Mouse (Mus musculus) right cerebral cortex, adult 2 months (tissue): ENCODE results near the gene Minos1.

Experiments used
- DNase-seq, 2 experiments: peaks; one replicate each; pipeline ENCODE4 v3.0.0; 2021 to 2022; ENCODE audit warnings: low spot score in 2 of 2

Minos1 gene

DNA sequence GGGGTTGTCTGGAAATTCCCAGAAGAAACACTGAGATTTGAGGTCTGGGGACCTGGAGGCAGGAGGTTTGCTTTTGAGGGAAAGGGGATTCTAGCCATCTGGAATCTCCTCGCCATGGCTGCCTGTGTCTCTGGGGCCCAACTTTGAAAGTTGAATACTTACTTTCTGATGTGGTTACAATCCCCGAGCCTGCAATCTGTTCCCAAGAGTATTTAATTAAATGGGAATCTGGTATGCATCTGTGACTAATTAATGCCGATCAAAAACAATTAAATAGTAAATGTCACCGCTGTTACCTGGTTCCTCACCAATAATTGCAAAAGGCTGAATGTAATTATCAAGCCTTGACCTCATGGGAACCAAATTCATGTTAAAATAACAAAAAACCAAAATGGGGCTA, 13.7 kb upstream of the Minos1 start:
- no peak for DNase-seq

DNA sequence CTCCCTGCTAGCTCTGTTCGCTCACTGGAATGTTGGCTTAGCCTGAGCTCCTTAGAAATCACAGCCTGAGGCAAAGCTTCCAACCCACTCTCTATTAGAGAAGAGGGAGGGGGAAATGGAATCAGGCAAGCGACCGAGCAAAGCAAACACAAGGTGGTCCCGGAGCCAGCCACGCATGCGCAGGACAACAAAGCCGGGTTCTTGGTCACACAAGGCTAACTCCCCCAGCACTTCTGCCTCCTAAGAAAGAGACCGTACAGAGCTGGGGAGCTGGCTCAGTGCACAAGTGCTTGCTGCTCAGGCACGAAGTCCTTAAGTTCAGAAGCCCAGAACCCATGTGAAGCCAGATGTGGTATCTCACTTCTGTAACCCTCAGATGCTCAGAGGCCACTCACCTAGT, 12.1 kb upstream of the Minos1 start:
- DNase-seq = no peak

DNA sequence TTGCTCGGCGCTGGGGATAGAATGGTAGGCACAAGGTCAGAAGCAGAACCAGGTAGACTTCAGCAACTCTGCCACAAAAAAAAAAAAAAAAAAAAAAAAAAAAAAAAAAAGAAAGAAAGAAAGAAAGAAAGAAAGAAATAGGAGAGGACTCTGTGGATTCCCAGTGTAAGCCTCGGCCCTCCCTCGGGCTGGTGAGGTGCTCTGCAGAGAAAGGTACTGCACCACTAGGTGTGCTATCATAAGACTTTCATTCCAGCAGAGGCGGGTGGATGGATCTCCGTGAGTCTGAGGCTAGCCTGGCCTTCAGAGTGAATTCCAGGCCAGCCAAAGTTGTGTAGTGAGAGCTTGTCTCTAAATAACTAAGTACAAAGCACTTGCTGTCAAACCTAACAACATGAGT, 10.9 kb upstream of the Minos1 start:
- DNase-seq = no peak

DNA sequence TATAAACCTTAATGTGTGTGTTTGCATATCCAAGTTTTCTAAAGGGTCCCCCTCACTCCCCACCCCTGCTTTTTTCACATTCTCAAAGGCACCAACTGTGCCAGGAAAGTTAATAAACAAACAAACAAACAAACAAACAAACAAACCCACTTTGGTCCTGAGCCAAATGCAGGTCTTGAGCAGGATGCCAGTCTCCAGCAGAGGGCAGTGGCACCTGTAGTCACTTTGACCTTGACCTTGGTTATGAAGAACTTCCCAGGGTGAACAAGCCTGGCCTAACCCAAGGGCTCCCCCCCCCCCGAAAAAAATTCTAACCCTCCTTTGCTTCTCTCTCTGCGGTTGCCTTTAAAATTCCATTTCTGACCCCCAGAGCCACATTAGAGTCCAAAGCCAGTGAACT, 9.4 kb upstream of the Minos1 start:
- DNase-seq = no peak

DNA sequence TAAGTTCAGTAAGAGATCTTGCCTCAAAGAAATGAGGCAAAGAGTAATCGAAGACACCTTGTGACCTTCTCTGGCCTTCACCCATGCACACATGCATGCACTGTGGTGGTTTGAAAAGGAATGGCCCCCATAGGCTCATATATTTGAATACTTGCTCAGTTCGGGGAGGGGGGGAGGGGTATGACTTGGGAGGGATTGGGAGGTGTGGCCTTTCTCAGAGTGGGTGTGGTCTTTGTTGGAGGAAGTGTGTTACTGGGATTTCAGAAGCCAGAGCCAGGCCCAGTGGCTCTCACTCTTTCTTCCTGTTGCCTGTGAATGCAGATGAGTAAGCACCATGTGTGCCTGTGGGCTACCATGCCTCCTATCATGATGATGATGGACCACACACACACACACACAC, 5.1 kb upstream of the Minos1 start:
- DNase-seq = no peak

DNA sequence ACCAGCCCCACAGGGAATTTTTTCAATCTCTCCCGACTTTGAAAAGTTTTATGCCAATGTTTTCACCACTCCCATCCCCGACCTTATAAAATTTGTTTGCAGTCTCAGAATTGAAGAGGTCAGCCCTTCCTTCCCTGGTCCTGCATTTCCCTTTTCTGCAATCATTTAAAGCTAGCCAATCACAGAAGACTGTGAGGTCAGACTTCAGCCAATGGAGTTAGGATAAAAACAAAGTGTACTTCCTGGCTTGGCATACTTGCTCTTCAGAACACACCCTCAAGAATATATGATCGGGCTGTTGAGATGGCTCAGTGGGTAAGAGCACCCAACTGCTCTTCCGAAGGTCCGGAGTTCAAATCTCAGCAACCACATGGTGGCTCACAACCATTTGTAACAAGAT, 2.2 kb upstream of the Minos1 start:
- no peak for DNase-seq

DNA sequence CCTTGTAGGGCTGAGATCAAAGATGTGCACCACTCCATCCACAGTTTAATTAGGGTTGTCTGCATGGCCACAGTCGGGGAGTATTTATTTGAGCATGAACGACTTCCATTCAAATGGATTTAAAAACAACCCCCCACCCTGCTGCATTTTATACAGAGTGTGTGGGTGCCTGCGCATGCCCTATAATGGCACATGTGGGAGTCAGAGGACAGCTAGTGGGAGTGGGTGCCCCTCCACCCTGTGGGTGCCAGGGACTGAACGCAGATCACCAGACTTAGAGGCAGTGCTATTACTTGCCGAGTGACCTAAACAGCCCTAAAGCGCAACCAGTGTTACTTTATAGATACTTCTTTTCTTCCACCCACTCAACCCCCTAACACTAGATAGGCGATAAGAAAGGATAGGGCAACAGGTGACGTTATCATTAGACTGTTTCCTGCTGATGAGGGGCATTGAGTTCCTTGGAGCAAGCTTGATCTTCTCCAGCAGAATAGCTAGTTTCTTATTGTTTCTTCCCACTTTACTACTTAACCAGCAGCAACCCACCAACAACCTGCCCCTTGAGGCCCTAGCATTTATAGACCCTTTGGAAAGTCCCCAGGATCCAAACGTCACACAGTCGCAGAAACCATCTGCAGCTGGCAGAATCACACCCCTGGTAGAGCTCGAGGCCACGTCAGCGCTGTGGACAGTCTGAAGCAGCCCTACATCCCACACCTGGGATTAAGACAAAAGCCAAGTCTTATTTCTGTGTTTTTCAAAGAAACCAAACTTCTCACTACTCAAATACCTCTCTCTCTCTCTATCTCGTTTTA, 1.2 kb upstream of the Minos1 start:
- peak in 1 of 2 experiments; percentile 15 for DNase-seq

DNA sequence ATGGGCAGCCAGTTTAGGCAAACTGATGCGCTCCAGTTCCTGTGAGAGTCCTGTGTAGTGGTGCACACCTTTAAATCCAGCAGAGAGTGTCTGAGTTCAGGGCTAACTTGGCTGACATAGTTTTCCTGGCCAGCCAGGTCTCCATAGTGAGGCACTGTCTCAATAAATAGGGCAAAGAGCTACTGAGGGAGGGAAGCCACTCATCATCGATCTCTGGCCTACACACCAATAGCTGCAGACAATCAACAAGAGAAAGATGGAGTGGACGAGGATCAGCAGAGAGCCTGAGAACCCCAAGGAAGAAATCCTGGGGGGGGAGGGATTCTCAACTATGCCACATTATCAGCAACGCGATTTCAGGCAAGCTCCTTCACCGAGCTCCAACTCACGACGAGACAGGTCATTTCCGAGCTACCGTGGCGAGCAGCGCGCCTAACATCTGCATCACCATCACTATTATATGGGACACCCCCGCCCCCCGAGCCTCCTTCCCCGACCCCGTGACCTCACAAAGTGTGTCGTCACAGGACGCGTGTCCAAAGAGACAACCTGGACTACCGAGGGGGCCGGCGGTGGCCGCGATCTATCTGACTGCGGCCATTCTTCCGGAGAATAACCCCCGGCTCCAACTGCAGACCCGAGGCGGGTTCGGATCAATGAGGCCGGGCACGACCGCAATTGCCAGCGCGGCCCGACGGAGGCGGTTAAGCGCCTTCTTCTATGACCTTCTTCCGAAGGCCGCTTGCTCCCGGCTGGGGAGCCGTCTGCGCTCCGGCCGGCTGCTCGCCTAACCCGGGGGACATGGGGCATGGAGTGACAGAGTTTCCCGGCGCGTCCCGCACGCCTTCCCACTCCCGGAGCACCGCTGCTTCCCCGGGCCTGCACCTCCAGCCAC, 860 bp downstream of the Minos1 start:
- DNase-seq = peak in 1 of 2 experiments; percentile 25

DNA sequence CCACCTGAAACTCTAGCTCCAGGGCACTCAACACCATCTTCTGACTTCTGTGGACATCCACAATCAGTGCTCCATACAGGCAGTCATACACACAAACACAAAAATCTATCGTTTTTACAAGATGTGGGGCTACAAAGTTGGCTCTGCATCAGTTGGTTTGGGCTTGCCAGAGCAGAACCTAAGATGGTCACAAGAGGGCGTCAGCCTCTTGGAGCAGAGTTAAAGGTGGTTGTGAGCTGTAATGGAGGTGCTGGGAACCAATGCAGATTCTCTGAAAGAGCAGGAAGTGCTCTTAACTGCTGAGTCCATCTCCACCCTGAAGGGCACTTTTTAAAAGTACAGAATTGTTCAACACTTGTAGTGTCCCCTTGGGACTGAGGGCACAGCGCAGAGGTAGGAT, 4.4 kb downstream of the Minos1 start:
- DNase-seq = no peak

DNA sequence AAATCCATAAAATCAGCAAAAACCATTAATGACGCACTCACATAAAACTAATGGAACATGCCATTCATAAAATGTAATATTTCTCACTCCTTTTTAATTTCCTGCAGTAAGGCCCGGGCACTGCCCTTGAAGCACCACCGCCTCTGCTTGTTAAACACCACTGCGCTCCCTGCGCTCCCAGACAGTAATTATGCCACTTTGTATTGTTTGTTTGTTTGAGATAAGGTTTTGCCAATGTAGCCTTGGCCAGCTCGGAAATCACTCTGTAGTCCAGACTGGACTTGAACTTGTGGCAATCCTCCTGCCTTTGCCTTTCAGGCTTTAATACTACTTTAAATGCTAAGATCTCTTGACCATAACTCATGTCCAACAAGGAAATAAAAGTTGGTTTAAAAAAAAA, 6.0 kb downstream of the Minos1 start:
- DNase-seq = no peak

DNA sequence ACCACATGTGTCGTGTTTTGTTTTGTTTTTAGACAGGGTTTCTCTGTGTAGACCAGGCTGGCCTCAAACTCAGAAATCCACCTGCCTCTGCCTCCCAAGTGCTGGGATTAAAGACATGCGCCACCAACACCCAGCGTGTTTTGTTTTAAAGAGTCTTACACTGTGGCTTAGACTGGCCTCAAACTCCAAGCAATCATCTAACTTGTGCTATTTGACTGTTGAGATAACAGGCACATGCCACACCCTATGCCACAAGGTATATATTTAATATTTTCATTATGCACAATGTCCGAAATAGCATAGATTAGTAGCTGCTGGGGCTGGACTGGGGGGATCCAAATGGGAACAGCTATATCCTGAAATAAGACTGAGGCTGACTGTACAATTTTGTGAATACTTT, 8.4 kb downstream of the Minos1 start:
- no peak for DNase-seq

DNA sequence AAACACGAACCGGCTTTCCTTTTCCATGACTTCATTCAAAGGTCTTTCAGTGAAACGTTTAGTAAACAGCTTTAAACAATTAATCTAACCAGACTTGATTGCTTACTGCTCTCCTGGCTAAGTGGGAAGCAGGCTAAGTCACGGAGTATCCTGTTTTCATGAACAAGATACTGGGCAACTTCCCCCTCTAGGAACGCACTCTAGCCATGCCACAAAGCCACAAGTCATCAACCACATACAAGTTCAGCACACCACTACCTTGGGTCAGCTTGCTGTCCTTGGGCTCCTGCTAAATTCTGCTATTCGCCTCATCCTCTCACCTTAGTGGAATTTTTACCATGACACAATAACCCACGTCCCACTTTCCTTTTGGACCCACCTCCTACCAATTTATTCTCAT, 9.9 kb downstream of the Minos1 start:
- DNase-seq = no peak

DNA sequence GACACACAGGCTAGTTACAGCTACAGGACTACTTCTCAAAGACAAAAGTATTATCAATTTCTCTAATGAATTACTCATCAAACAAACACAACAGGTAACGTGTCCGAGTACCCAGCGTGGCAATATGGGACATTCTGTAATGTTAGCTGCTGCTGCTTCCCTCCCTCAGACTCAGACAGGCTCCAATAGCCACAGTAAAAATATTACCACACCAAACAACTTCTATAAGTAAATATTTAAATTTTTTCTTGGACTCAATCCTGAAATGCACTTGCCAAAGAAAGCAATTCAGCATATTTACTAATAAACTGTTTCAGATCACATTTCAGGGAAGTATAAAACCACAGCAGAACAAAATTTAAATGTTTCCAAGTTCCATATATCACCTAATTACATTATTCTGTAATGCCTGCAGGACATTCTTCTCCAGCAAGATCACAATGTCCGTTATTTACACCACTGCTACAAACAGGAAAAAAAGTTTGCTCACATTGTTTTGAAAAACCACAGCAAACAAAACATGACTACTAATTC, 10.6 kb downstream of the Minos1 start:
- DNase-seq = no peak

DNA sequence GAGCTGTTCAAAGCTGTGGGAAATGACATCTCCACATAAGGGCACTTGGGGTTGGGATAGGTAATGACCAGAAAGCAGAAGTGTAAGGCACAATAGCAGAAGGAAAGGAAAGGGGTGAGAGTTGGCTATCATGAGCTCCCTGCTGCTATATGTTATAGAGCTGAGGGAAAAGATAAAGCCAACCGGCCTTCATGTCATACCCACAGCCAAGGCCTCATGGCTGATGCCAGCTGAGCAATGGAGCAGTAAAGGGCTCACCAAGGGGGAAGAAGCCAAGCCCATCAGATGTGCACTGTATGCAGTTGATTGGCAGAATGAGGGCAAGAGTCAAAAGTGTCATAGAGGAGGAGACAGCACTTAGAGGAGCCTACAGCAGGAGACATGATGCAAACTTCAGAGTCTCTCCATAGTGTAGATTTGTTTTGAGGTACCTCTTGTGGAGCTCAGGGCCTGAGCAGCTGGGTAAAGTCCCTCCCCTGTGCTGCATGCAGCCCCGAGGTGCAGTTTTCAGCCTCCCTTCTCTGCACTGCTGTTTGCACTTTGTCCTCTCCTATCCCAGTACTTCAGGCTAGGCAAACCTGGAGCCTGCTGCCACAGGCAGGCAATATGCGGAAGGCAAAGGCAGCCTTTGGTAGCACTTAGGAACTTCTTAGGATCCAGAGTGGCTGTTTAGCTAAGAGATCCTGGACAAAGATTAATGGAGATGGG, 14.4 kb downstream of the Minos1 start:
- DNase-seq = no peak

DNA sequence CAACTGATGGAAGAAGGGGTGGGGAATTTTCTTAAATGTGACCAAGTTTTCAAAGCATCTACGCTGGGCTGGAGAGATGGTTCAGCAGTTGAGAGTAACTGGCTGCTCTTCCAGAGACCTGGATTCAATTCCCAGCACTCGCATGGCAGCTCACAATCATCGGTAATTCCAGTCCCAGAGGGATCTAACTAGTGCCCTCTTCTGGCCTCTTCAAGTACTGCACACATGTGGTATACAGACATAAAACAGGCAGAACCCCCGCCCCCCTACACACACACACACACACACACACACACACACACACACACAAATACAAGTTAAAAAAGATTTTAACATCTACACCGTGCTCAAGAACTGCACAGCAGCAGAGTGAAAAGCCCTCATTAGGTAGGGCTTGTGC, 15.2 kb downstream of the Minos1 start:
- DNase-seq = no peak

DNA sequence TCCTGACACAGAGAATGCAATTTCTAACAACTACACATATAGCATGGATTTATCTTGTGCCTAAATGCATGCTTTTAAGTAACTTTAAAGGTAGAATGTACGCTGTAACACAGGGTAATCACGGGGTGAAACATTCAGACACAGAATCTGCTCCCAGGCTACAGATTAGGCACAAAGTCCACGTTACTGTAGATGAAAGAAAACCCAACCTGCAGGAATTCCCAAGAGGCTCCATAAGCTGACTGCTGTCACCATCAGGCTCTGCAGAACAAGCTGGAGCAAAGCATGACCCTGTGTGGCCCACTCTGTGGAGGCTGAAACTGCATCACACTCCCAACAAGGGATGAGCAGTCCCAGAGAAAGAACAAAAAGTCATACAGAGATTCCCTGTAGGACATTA, 18.4 kb downstream of the Minos1 start:
- DNase-seq = no peak

DNA sequence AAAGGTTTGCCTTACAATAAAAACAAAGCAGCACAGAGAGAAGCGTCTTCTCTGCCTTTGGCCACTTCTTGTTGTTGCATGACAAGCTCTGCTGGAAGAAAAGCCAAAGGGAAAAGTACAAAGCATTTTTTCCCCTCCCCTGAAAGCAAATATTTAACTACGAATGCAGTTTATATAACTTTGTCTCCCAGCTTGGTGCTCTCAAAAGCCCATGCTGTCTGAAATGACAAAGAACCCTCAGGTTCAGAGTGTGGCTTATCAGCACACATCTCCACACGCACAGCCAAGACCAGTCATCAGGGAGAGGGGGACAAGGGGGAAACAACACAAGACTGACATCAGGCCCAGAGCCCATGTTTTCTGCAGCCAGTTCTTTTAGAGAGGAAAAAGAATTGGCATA, 19.5 kb downstream of the Minos1 start:
- DNase-seq = no peak

DNA sequence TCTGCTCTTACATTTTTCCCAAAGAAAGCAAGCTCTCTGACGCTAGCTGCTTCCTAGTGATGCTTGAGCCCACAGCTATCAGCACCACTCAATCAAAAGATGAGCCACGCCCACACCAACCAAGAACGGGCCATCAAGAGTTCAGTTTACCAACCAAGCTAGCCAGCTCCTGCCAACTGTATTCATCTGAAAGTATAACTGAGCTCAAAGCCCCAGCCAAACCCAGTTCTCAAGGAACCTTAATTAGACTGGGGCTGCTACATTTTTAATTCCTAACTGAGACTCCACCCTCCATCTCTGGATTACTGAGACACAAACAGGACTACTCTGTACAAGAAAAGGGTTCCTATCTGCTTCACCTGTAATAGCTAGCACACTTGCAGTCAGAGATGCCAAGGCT, 20.1 kb downstream of the Minos1 start:
- DNase-seq = no peak

DNA sequence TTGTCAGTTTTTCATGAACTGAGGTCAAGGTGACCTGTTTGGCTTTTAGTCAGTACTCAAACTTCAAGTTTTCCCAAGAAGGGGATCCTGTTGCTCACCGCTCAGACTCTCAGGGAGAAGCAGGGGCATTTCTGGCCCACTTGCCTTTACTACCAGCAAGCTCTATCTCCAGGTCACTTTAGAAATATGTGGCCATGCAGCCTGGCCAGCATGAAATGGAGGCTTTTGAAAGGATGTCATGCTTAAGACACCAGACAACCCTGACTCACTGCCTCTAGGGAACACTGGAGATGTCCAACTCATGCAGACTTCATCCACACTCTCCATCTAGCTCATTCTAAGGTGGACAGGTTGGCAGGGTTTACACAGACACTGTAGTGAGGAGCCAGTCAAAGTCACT, 25.5 kb downstream of the Minos1 start:
- no peak for DNase-seq

DNA sequence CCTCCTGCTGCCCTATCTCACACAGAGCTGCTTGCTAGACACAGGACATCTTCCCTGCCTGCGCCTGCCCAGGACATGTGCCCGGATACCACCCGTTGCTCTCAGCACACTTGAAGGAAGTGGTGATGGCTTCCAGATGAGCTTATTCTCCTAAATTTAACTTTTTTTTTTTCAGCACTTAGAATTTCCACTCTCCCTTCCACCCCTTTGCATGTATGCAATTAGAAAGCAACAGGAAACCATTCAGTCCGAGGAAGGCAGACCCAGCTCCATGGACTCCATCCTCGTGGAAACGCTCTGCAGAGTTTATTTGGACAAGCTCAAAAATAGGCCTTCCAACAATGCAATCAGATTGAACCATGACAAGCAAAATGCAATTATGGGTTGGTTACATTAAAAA, 29.4 kb downstream of the Minos1 start:
- DNase-seq = no peak

DNA sequence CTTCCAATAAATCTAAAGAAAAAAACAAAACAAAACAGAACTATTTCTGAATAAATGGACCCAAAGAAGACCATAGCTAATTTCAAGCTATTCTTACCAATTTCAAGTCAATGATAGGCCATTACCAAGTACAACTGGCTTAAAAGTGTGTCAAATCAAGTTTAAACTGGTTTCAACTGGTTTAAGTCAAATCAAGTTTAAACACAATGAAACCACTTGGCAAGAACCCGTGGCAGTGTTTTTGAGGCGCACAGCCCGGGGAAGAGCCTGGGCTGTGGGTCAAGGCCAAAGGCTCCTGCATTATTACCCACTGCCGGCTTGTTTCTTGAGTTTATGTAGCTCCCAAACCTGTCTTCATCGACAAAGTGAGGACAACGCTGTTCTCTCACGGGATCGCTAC, 30.6 kb downstream of the Minos1 start:
- DNase-seq = no peak

DNA sequence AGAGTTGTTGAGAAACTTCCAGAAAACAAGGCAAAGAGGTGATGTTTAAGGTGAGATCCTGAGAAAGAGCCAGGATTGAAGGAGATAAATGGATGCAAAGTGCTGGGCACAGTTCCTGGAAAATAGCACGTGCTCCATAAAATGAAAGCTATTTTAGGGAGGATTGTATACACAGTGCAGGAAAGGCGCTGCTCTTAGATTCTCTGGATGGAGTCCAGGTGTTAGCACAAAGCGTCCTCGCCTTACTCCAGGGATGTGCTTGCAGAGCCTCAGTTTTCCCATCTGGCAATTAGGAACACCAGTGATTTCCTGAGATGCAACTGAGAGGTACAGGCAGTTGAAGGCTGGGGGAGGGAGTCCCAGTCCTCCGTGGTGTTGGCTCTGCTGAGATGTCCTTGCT, 34.7 kb downstream of the Minos1 start:
- no peak for DNase-seq
